Mouse (Mus musculus) heart, postnatal 0 days (tissue): ENCODE measurements at regions not wholly inside any gene's neighbourhood (a gene's known extent, or its start where the extent isn't known, plus 50 kb on each side); places are given as distances from the start of the nearest gene placed in this dataset.

Experiments
- CTCF ChIP-seq: IDR thresholded peaks from 2 replicates; pipeline ENCODE4 v1.5.1; 2016; ENCODE audit warnings: antibody characterized with exemption, control low read depth, low read depth
- EP300 ChIP-seq: IDR thresholded peaks from 2 replicates; pipeline ENCODE4 v1.6.1; 2016; ENCODE audit warnings: antibody characterized with exemption, low read depth

GRCm38 (mm10) chr16:65312947-65313346 is 207.3 kb upstream of the Htr1f start:
- TF ChIP-seq CTCF: no peak
- no peak for TF ChIP-seq EP300
